Mouse (Mus musculus) liver, embryonic 12.5 days (tissue): Measurements from ENCODE around the gene Gcnt7. TPM values are rescaled to one million over a fixed set of nuclear protein-coding genes. Genes with fewer than 3 reads are reported as not detected.

Experiments
- polyA plus RNA-seq: library from polyadenylated mRNA; unstranded; fragments of >200 nt; fragmentation: Nextera tagmentation; extraction: Ambion mirVana; gene quantifications from 2 replicates; pipeline ENCODE4 v1.2.1, GENCODE M21; 2016

Gcnt7 gene
- polyA plus RNA-seq, 1 experiment from 2014 or later: 1.1 TPM

Other genes with a start within 250 kb of the Gcnt7 start
- gene Mc3r, start 210.1 kb downstream of the Gcnt7 start, polyA plus RNA-seq: 0.05 and 0.12 TPM in 2 replicates
- gene Fam210b, start 113.0 kb downstream of the Gcnt7 start, polyA plus RNA-seq: 128 and 138 TPM in 2 replicates
- 173 and 177 TPM in 2 replicates for gene Aurka, start 88.1 kb downstream of the Gcnt7 start, polyA plus RNA-seq
- gene Cstf1, start 87.9 kb downstream of the Gcnt7 start, polyA plus RNA-seq: 39.7 and 42.0 TPM in 2 replicates
- gene Cass4, start 64.8 kb downstream of the Gcnt7 start, polyA plus RNA-seq: 1.1 and 1.4 TPM in 2 replicates
- 55.6 and 59.2 TPM in 2 replicates for gene Rtf2, start 18.0 kb downstream of the Gcnt7 start, polyA plus RNA-seq
- 0.20 TPM in 1 of 2 replicates, not detected in the other for gene Fam209, start 13.9 kb upstream of the Gcnt7 start, polyA plus RNA-seq
- not detected in 2 replicates for gene Tfap2c, start 91.0 kb upstream of the Gcnt7 start, polyA plus RNA-seq